Mouse (Mus musculus): ENCODE measurements around the gene Med18.

DNA sequence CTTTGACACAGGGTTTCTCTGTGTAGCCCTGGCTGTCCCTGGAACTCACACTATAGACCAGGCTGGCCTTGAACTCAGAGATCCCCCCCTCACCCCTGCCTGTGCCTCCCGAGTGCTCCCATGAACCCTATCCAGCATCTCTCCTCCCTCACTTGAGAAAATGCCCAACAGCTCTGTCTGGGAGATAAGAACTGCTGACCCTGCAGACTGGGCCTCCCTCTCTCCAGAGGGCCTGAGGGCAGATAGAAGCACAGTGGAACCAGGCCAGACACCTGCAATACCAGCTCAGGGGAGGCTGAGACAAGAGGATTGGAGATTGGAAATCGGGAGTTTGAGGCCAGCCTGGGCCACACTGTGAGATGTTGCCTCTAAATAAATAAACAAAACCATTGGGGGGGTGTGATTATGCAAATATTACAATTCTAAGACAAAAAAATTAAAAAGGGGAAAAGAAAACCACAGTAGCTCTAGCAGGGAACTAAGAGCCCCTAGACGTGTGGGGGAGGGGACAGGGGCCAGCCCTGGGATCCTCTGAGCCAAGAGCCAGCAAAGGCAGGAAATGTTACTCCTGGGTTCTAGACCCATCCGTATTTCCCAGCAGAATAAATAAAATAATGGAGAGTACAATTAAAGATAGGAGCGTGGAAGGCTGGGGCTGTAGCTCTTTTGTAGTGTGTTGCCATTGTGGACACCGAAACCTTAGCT, 41.5 kb upstream of the Med18 start:
- TF ChIP-seq CTCF (IDR thresholded peaks at IDR 0.05; ENCODE audit: borderline replicate concordance, control insufficient read depth, extremely low read depth, insufficient read depth, low read length, poor library complexity) = no peak
- TF ChIP-seq POLR2A (IDR thresholded peaks at IDR 0.05; ENCODE audit: control insufficient read depth, extremely low read depth, insufficient read depth, low read length, poor library complexity) = no peak

Measured in thymus, adult 2 months (tissue).